Mouse (Mus musculus): ENCODE data around the gene Lta.

DNA sequence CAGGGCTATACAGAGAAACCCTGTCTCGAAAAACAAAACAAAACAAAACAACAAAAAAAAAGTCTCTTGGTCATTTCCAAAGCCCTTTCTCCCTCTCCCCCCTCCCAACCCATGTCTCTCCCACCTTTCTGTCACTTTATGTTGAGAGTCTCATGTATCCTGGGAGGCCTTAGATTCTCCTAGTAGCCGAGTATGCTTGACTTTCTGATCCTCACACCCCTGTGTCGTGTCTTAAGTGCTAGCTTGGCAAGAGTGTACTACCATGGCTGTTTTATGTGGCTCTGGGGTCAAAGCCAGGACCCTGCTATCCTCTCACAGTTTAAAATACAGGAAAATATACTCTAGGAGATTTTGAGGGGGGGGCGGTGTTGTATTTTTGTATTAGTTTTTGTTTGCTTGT is 17.8 kb downstream of the Lta start:
- TF ChIP-seq POLR2A (IDR thresholded peaks at IDR 0.05; ENCODE audit: control insufficient read depth in 1 of 2, insufficient read depth in 1 of 2, low read depth in 1 of 2, low read length in 2 of 2, poor library complexity in 1 of 2) = no peak
- no peak for TF ChIP-seq CHD1 (IDR thresholded peaks at IDR 0.05; ENCODE audit: low read depth, low read length)
